Mouse (Mus musculus) liver, postnatal 0 days (tissue): ENCODE measurements around the gene Relb.

ENCODE experiments used
- CTCF ChIP-seq: sonication (generic); IDR thresholded peaks from 2 replicates; pipeline ENCODE4 v1.5.1; 2016; ENCODE audit warnings: antibody characterized with exemption, low read depth
- EP300 ChIP-seq: IDR thresholded peaks from 2 replicates; pipeline ENCODE4 v1.6.1; 2016; ENCODE audit warnings: antibody characterized with exemption, low read depth, mild to moderate bottlenecking

DNA sequence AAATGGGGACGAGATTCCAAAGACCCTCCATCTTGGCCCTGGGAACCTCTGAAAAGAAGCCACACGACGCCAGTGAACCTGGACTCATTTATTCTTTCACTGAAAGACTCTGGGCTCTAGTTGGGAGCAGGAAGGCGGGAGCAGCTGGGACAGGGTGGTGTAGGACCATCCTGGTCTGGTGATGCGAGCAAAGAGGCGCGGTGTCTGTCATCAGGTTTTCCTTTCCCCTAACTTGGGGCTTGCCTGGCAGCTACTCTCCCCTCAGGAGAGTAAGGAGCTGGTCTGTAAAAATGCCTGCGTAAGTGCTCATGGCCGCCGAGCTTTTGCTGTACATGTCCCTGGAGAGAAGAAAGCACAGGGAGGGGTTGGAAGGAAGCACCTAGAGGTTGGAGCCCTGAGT is 42.3 kb upstream of the Relb start:
- TF ChIP-seq CTCF (no peak), EP300 (no peak)
